Mouse (Mus musculus) testis, adult 2 months (tissue): ENCODE data around the gene Tcf3.

ENCODE experiments used
- CTCF ChIP-seq: fragments of 200-500 bp; IDR thresholded peaks from 2 replicates; pipeline ENCODE4 v1.5.1; 2012; ENCODE audit warnings: low read depth, mild to moderate bottlenecking, inconsistent platforms, low read length, moderate library complexity; ENCODE audit not compliant: control insufficient read depth, insufficient read depth, insufficient replicate concordance
- POLR2A ChIP-seq: fragments of 200-500 bp; IDR thresholded peaks from 2 replicates; pipeline ENCODE4 v1.6.1; 2012; ENCODE audit warnings: low read depth, mild to moderate bottlenecking, inconsistent platforms, low read length, moderate library complexity; ENCODE audit not compliant: control insufficient read depth

- TF ChIP-seq CTCF (no peak), POLR2A (no peak)
Observed at GRCm38 (mm10) chr10:80436276-80436675, 2.8 kb upstream of the Tcf3 start.
